Mouse (Mus musculus) monocyte, adult 5-6 weeks (primary cell): ENCODE data around the gene 3830406C13Rik. TPM values are rescaled to one million over a fixed set of nuclear protein-coding genes. Genes with fewer than 3 reads are reported as not detected.
"Not testable (repeated sequence)": the region's sequence is repeated elsewhere in the genome, so short reads cannot be mapped to it uniquely, and the experiment has no call there.

Experiments used
- ATAC-seq: fragments of 153-309, 156-312 bp; replicated peaks from 2 replicates; pipeline ENCODE4 v1.8.0; 2017; ENCODE audit warnings: mild to moderate bottlenecking; ENCODE audit not compliant: low TSS enrichment, insufficient number of reproducible peaks, severe bottlenecking, poor library complexity, low FRiP score
- total RNA-seq: library from RNA; stranded (forward); fragments of 200-1000, 200-491, 200-594 nt; gene quantifications from 3 replicates; pipeline ENCODE4 v1.2.3, GENCODE M21; 2017

3830406C13Rik gene
- total RNA-seq, result 24.0 to 42.9 TPM (median 31.2 TPM) in 3 replicates

DNA sequence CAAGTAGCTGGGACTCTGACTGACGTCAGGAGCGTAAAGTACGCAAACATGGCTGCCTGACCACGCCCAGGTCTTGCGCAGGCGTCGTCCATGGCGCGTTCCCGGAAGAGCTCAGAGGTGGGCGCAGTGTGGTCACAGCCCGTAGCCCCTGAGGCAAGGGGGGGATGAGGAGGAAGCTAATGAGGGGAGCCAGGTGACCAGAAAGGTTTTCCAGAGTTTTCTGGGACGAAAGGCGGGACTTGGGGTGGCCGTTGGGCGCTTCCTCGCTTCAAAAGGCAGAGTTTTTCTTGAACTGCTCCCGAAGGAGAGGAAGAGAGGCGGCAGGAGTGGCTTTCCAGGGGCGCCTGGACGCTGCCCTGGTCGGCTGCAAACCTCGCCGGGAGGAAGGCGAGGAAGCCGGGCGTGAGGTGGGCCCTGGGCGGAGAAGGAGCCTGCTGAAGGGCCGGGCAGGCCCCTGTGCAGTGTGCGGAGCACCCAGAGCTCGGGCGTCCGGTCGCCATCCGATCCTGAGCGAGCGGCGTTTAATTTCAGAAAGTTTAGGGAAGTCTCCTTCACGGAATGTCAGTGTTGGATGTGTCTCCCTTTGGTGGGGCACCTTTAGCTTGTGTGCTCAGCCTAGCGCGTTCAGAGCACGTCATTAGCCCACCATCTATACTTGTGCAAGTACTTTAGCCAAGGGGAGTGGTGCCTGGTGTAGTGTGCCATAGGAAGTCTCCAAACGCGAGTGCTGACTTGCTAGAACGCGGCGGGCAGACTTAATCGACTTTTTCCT, at the start of gene 3830406C13Rik:
3830406C13Rik (plus strand) TSS at position 33 of the 772 bp plus-strand sequence.
- peak; percentile 98 for ATAC-seq

DNA sequence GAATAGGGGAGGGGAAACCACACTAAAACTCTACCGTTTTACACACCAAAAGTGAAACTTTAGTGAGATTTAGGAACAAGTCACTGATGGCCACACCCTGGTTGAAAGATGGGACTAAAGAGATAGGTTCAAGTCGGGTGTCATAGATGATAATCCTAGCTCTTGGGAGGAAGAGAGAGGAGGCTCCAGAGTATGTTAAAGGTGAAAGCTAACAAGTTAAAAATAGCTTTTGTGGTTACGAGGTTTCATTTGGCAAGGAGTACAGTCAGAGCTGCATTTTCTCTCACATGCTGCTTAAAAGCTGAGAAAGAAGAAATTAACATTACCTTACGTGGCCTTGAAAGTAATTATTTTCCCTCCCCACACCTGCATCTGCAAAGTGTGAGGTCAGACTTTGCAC, 40.2 kb upstream of the 3830406C13Rik start:
- no peak for ATAC-seq

DNA sequence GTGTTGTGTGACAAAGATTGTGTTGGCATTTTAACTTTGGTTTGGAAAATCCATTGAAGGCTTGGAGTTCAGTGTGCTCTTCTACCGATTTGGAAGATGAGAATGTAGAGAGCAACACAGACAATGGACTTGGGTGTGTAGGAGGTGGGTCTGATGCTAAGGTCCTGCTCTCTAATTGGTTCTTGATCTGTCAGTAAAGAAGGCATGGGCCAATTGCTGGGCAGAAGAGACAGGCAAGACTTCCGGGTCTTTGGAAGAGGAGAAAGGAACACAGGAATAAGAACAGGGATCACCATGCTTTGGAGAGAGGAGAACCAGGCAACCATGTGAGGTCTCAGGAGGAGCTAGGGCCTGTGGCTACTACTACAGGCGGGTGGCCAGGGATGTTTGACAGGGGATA, 7.9 kb upstream of the 3830406C13Rik start:
- ATAC-seq, result no peak

DNA sequence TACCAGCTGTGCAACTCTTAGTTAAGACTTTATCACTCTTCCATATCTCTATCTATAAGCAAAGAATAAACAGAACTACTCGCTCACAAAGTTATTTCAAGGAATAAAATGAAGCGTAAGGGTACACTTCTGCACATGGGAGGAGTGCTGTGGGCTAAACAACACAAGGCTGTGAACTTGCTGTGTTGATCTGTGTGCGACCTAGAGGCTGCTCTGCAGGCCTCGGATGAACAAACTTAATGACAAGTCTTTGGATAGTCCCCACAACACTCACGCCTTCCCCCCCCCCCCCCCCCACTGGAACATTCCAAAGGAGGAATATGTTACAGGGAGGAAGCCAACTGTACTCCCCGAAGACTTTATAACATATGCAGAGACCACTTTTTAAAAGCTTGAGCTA, 332 bp upstream of the 3830406C13Rik start, which contains the start of gene Gm49355:
Gm49355 (plus strand) TSS at position 336 of the 400 bp plus-strand sequence.
- ATAC-seq, result no peak

DNA sequence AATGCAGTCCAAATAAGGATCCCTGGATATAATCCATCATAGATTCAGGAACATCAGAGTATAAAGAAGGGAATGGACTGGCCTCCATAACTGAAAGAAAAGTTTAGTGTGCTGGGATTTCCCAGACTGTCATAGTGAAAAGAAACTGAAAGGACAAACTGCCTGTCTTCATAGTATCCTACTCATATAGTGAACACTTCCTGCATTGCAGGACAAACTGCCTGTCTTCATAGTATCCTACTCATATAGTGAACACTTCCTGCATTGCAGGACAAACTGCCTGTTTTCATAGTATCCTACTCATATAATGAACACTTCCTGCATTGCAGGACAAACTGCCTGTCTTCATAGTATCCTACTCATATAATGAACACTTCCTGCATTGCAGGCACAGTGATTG, 5.8 kb downstream of the 3830406C13Rik start:
- ATAC-seq, result not testable (repeated sequence)

DNA sequence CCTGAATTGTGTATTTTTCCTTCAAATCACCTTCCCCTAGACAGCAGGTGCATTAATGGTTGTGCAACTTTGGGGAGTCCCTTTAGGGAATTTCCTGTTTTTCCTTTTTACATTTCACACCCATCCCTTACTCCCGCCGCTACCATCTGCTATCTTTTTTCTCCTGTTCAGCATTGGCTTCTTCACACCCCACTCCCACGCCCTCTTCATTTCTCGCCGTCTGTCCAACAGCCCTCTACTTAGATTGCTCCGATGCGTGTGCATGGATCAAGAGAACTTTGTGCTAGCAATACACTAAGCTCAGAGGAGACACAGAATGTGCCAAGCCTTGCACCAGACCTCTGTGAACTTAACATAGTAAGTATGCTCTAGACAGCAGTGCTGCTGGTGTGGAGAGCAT, 12.4 kb downstream of the 3830406C13Rik start:
- no peak for ATAC-seq

DNA sequence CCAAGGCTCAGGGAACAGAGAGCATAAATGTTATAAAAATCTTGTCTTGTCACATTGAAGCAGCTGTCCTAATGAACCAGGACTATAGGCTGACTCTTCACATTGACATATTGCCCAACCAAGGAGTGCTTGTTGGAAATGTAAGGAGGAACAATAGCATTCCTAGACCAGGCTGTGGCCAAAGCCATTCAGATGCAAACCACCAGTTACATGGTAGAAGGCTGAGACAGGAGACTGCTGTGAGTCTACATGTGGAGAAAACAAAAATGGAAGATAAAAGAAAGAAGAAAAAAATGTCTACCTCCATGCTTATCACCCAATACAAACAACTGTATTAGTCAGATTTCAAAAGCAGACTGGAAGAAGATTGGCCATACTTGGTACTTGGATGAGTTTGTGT, 15.2 kb downstream of the 3830406C13Rik start:
- ATAC-seq, result no peak

DNA sequence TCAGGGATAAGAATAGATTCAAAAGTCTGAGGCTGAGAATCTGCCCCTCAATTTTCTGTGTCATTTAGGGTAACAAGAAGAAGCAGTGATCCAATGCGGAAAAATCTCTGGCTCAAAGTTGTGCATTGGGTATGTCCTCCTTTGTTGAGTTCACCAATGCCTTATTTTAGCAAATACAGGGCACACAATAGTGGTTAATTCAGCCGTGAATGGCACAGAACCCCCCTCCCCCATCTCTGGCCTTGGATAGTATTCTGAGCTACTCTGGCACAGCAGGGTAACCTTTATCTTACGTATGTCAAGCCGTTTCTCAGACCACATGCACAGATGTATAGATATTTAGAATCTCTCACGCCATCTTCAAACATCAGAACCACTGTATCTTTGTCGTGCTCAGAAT, 15.7 kb downstream of the 3830406C13Rik start:
- no peak for ATAC-seq

DNA sequence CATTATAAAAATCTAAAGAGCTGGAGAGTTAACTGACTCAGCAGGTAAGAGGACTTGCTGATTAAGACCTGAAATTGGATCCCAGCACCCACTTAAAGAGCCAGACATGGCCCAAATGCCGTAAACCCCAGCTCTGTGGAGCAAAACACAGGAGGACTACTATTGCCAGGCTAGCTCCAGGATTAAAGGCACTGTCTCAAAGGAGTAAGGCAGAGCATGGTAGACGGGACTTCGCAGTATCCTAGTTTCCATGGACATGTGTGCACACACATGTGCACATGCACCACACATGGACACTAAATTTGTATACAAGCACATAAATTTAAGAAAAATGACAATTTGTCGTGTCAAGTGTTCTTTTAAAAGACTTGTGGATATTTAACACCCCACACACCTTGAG, 16.3 kb downstream of the 3830406C13Rik start:
- ATAC-seq, result no peak

DNA sequence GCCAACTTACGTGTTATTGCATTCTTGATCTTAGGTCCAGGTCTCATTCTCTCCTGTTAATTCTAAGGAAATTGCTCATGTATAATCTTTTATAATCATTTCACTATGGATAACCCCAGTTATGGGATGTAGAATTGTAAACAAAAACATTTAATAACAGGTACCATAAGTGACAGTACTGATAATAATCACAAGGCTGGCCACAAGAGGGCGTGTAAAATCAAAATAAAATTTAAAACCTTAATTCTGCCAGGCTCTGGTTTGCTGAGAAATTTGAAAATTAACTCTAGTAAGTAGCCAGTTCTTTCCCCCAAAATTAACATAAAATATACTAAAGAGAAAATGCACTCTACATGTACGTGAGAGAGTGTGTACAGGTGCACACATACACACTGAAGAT, 16.7 kb downstream of the 3830406C13Rik start:
- no peak for ATAC-seq

DNA sequence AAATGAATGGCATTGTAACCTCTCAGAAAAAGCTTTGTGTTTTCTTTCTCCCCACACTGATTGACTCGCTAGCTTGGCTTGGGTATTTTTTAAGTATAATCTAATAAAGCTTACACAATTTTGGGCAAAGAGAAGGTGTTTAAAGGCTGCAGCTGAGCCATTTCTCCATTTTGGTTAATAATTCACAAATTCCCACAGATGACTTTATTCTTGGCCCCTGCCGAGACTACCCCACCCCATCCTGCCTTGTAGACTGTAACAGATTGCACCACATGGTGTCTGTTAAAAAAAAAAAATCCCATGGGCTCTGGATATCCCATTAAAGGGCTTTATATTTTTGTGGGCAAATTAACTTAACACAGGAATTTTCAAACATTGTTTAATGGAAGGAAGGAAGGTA, 19.1 kb downstream of the 3830406C13Rik start:
- ATAC-seq, result no peak

DNA sequence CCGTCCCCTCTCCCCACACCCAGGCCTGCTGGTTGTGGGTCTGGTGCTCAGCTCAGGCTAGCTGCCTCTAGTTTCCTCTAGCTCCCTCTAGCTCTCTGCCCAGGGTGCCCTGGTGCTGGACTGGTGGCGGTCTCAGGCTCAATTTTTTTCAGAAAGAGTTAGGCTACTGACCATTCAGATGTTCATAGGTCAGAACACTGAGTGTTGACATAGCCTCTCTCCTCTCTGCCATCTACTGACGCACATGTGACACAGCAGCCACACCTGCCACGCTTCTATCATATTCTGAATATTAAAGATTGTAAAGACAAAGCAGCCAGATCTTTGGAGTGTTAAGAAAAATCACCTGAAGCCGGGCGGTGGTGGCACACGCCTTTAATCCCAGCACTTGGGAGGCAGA, 49.6 kb downstream of the 3830406C13Rik start:
- ATAC-seq, result no peak

DNA sequence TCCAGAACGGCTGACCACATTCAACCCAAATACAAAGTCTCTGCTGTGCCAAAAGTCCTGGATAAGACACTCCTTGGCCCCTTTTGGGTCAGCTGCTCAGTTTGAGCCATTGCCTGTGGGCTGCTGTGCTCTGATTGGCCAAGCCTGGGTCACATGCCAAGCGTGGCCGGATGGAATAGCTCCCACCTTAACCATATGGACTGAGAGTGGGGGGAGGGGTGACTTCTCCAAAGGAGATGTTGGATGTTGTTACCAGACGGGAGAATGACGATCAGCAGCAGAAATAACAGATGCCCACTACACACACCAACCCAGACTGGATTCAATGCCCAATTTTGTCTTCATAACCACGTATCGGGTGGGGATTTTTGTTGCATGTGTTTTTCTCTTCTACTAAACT, 51.0 kb downstream of the 3830406C13Rik start:
- no peak for ATAC-seq

DNA sequence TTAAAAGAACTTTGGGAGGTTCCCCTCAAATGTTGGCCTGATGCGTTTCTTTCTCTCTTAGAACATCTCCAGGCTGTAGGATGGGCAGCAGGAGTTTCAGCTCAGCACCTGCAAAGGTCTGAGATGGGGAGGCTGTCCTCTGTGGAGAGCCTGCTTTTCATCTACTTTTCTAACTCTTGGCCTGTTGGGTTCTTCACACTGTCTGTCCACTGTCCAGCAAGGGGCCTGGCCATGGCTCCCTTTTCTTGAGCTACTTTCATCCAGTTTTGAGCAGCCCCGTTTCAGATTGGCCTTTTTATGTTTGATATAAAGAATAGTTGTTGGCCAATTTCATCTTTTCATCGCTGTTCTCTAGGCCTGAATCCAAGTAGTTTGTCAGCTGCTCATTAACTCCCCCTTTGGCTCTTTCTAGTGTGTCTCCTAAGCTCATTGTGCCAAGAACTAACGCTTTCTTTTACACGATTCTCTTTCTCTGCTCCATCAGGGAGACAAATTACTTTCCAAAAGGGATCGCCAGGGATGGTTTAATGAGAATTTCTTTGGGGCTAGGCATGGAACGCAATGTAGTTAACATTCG, 53.5 kb downstream of the 3830406C13Rik start:
- no peak for ATAC-seq

DNA sequence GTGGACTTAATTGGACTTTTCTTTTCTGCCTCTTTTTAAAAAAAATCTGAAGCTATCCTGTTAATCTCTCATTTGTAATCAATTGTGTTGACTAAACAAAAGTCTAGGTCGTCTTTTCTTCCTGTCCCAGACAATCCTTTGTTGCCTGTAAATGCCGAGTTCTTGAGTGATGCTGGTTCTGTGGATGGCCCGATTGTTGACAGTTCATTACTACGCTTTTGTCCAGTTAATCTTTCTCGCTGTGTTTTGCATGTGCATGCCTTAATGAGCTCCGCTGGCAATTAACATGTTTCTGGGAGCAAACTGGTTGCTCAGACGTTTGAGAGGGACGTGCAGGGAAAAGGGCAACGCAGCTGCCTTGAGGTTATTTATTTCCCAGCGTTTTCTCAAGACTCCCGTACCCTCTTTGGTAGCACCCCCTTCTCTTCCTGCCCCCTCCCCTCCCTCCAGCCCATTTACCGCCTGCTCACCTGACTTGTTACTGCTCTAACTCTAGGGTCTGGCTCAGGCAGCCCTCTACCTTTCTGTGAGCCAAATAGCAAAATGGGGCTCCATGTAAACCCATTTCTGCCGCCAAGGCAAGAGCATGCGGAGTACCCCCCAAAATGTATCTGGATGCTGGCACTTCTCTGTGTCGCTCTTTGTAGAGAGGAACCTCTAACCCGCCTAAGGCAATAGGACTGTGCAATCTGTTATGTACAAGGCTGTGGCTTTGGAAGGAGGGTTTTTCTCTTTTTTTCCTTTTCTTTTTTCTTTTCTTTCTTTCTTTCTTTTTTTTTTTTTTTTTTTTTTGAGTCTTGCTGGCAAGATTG, 54.2 kb downstream of the 3830406C13Rik start:
- ATAC-seq, result no peak

DNA sequence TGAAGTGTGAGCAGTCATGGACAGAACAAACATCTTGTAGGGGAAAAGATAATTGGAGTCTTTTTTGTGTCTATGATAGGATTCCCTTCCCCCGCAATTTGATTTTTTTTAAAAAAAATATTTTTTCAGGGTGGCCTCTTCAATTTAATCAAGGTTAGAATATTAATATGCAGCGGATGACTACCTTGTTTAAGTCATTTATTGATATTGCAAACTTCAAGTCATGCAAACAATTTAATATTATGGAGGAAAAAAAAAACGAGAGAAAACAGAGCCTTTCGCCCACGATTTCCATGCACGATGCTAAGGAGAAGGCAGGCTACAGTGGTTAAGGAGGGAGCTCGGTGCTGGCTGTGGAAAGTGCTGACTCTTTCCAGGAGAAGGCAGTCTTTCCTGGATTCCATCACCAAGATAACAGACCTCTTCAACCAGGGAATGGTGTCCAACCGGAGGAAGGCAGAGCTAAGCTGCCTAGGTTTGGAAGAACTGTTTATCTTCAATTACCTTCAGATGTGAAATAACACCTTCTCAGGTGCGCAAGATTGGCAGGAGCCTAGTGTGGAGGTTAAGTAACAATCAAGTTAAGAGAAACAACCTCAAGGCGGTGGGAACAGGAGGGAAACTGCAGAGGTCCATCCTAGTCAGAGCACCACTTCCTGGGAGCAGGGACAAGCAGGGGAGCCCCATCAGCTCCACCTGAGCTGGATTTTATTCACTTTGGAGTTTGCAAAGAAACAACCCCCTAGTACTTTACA, 55.0 kb downstream of the 3830406C13Rik start:
- ATAC-seq, result no peak

DNA sequence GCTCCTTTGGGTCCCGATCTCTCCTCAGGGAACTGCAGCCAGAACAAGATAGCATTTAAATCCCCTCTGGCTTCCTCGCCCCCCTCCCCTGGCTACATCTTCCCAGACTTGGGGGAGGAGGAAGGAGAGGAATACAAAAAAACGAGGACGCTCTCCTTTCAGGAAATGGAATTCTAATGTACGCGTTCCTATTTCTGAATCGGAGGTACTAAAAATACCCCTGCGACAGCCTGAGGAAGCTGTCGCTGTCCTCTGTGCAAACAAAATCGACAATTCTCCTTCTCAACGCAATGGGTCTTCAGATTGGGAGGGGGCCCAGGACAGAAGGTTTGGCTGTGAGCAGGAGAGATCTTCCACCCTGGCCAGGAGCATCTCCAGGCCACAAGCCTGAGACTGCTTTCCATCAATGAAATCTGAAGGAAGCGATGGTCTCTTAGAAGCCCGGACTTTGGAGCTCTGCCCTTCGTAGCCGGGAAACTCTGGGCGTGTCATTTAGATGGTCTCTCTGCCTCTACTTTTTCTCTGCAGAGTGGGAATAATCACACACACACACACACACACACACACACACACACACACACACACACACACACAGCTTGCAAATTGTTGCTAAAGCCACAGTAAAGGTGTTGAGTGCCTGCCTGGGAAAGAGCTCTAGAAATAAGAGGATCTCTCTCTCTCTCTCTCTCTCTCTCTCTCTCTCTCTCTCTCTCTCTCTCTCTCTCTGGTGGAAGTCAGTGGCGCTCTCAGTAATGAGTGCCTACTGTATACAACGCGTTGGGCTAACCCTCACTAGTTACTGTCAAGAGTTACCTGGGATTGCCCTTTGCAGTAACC, 56.5 kb downstream of the 3830406C13Rik start:
- no peak for ATAC-seq
